Mouse (Mus musculus) large intestine, adult 2 months (tissue): ENCODE results near the gene Gipc2. TPM values are rescaled to one million over a fixed set of nuclear protein-coding genes. Genes with fewer than 3 reads are reported as not detected.
"Not testable (repeated sequence)": the region's sequence is repeated elsewhere in the genome, so short reads cannot be mapped to it uniquely, and the experiment has no call there.

ENCODE experiments used
- DNase-seq: peaks from one replicate; pipeline ENCODE4 v3.0.0-alpha.2; 2012; ENCODE audit warnings: low read depth, low spot score
- WGBS: fragments of 180-500 bp; shearing (Covaris S2); methylation state at CpG from one replicate; pipeline ENCODE4 v1.1.7; 2018; 5-methylcytosine and 5-hydroxymethylcytosine counted together
- polyA plus RNA-seq: library from polyadenylated mRNA; depleted of rRNA; stranded (reverse); fragments of >200 nt; gene quantifications from 2 replicates; pipeline ENCODE4 v1.2.3, GENCODE M21; 2012

Gene Gipc2
- polyA plus RNA-seq, 1 experiment = 158 TPM

DNA sequence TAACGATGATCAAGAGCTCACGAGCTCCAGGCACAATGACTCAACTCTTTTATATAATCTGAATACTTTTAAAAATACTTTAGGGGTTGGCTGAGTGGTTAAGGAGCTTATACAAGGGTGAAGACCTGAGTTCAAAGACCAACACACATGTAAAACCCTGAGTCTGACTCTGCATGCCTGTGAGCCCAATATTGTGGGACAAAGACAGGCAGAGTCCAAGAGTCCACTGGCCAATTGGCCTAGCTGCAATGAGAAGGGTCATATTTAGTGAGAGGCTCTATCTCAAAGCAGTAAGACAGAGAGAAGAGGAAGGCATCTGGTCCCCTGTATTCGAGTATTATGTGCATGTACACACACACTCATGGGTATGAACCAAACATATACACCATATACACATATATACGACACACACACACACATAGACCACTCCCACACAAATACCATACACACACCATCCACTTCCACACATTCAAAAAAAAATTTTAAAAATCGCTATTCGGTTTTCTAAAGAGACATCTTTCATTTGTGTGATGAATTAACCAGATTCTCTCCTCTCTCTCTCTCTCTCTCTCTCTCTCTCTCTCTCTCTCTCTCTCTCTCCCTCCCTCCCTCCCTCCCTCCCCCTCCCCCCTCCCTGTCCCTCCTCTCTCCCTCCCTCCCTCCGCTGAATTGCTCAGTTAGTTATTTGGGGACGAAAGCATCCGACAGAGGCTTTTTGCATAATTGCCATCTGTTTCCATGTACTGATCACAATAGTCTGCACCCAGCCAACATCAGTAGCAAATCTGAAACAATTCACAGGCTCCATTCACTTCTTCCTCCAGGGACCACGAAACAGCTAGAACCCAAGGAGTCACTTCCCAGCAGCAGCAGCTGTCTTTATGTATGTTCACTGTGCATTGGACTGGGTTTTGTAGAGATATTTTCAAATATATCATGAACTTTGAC lies 7.4 kb downstream of the Gipc2 start:
- DNase-seq = no peak
- WGBS = 63% methylated on average over 10 of the region's 10 CpGs

DNA sequence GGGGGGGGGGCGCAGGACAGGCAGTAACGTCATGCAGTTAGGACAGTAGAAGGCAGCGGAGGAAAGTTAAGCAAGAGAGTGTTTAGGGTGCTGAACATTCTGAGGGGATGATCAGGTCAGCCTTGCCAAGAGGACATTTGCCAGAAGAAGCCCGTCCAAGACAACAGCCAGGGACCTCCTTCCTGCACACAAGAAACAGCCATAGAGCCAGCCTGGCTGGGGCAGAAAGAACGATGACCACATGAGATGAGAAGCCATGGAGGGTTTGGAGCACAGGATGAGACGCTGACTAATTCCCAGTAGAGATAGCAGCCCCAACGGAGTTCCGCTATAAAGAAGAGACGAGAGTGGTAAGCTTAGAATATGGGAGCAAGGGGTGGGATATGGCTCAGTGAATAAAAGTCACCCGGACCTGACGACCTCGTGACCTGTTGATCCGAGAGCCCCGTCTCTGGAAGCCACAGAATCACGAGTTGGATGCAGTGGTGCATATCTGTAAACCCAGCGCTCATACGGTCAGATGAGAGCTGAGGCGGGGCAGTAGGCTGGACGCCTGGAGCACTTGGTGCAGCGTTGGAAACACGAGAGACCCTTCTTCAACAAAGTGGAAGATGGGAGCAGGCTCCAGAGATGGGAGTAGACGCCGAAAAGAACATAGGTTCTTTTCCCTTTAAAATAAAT lies 9.1 kb downstream of the Gipc2 start:
- 77% methylated on average over 23 of the region's 23 CpGs for WGBS
- no peak for DNase-seq

DNA sequence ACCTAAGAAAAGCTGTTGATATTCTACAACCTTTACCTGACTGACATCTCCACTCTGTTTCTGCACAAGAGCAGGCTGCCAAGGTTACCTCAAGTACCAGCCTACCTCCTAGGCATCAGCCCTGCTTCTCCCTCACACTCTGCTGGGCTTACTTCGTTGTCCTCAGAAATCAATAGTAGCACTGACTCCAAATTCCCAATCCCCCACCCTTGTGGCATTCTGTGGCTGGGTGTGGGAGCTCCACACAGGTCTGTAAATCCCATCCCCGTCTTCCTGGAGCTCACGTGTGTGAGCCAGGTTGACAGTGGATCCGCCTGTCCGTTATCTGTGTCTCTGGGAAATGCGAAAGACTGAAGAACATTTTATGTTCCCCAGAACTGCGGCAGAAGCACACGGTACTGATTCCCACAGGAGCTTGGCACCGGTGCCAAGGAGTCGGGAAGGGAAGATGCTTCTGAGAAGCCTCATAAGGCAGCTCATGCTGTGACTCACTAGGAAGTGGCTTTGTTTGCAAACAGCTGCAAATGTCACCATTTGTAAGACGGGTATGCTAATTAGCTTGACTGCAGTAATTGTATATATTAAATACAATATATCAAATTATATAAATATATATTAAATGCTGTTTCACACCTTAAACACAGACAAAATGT lies 10.6 kb downstream of the Gipc2 start:
- no peak for DNase-seq
- 31% methylated on average over 11 of the region's 11 CpGs for WGBS

DNA sequence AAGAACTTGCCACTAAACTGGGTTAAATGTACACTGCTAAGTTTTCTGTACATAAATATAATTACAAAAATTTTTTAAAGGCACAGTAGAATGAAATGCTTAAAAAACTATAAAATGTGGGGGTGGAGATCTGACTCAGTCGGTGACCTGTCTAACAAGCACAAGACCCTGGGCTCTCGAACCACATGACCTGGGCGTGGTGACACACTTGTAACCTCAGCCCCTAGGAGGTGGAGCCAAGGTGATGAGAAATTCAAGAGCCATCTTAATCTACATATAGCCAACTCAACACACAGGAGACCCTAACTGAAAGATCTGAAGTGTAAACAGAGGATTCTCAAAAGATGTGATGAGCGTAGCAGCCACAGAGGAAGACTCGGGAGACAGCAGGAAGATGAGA lies 11.9 kb downstream of the Gipc2 start:
- DNase-seq = no peak
- WGBS = 71% methylated on average over 5 of the region's 5 CpGs

DNA sequence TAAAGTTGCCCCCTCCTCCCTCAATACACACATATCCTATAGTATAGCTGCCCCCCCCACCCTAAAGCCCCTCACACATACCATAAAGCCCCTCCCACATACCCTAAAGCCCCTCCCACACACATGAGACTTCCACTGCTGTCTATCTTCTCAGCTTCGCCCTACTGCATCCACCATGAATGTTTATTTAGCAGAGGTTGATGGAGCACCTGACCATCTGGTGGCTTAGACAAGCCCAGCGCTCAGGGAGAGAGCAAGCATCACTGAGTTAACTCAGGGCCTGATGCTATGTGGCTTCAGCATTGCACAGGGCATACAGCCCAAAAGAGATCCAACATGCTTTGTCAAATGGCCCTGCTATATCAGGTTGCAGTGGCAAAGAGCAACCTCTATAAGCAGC lies 12.9 kb downstream of the Gipc2 start:
- no peak for DNase-seq
- 47% methylated on average over 2 of the region's 2 CpGs for WGBS

DNA sequence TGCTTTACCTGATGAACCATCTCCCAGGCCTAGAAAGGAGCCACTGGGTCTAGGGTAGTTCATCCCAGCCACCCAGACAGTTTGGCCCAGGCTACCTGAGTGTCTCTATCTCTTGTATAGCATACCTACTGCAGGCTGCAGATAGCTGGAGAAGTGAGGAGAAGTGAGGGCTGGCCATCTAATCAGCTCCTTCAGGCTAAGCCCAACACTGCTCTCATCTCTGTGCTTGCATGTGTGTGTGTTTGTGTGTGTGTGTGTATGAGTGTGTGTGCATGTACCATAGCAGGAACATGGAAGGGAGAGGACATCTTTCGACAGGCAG lies 13.6 kb downstream of the Gipc2 start:
- 86% methylated on average over 1 of the region's 1 CpGs for WGBS
- no peak for DNase-seq

DNA sequence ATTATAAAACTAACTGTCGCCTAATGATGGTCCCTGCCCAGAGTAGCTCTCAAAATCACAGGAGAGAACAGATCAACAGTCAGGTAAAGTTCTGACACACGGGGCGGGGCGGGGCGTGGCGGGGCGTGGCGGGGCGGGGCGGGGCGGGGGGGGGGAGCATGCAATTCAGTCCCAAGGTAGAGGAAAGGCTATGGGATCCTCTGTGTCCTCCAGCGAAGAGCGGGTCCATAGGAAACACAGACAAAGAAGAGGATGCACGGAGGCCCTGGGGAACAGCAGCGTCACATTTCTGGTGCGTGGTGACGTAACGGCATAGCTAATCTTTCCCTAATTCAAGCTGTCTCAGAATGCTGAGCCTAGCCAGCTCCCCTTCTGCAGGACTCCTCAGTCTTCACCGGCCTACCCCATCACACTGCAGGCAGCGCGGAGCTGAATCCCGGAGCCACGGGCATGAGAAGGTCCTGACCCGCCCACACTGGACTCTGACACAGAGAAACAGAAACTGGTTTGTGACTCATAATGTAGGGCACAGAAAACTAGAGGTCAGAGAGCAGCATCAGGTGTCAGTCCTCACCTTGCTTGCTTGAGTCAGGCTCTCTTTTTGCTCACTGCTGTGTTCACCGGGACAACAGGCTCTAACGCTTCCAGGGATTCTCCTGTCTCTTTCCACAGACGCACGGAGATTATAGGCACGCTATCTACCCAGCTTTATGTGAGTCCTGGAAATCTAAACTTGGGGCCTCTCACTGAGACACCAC lies 14.1 kb downstream of the Gipc2 start:
- no peak for DNase-seq
- WGBS = 33% methylated on average over 29 of the region's 29 CpGs

DNA sequence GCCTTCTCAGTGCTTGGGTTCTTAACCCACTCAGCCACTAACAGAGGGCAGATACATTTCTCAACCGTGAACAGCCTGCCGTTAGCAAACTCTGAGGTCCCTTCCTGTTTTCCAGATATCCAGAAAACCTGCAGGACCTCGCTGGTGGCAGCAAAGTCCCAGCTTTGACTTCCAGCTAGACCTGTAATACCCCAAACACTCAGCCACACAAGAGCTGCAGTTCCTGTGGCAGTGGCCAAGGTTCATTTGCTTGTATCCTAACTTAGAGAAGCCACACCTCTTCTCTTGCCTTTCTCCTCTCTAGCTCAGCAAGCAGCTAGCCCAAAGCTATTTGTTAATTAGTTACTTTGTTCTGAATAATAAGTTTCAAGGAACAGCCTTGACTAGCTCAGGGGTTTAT lies 16.2 kb downstream of the Gipc2 start:
- DNase-seq = no peak
- 12% methylated on average over 3 of the region's 3 CpGs for WGBS

DNA sequence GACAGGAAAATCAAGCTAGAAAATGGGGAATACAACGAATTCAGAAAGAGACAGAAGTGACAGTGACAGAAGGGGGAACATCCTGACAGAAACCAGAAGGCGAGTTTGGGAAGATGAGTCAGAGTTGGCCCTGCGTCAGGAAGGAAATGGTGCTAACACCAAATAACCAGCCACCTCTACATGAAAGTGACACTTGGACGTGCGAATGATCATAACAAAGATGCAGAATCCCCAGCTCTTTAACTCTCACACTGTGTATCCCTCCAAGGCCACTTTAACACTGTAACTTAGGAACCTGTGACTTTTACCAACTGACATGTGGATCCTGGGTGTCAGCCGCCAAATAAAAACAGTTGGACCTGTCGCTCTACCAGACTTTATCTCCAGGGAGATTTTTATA lies 16.6 kb downstream of the Gipc2 start:
- no peak for DNase-seq
- 18% methylated on average over 7 of the region's 7 CpGs for WGBS

DNA sequence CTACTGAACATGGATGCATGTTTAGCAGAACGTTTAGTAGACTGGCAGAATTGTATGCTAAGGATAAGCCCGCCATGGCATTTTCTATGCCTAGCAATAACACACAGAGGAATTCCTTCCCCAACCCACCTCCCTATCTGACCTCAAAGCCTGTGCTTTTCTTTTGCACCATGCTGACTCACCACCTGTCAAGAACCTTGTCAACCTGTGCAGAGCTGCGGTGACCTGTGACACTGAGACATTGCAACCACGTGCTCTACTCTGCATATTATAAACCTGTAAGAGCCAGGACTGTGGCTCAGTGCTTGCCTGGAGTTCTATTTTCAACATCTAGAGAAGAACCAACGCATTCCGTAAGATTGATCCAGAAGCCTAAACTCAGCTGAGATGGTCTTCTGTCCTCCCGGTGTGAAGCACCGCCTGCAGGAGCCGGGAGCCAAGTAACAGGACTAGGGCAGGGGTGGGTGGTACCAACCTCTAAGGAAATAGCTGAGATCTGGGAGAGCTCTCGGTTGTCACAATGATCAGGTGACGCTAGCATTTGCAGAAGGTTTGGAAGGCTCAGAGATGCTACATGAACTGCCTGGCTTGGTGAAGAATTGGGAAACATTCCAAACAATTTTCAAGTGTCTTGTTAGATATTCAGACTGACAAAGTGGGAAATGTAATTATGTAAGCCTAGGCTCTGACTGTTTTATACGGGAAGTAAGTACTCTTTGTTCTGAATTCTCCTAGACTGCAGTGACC lies 18.8 kb downstream of the Gipc2 start:
- no peak for DNase-seq
- WGBS = 76% methylated on average over 12 of the region's 12 CpGs

DNA sequence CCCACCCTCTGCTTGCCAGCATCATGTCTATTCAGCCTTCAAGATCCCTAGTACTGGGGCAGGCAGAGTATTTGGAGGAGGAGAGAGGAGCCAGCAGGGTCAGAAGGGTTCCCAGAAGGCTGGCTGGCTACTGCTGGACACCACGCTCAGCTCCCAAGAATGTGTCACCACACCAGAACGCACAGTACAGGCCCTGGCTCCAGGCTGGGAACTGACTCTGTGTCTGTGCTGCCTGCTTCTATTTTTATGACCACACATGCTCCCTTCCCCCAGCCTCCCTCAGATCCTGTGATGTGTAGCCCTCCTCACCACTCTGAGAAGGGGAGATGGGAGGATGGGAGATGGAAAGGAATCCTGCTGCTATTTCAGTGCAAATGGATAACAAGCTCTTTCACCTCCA lies 20.8 kb downstream of the Gipc2 start:
- WGBS = 66% methylated on average over 2 of the region's 2 CpGs
- DNase-seq = no peak

DNA sequence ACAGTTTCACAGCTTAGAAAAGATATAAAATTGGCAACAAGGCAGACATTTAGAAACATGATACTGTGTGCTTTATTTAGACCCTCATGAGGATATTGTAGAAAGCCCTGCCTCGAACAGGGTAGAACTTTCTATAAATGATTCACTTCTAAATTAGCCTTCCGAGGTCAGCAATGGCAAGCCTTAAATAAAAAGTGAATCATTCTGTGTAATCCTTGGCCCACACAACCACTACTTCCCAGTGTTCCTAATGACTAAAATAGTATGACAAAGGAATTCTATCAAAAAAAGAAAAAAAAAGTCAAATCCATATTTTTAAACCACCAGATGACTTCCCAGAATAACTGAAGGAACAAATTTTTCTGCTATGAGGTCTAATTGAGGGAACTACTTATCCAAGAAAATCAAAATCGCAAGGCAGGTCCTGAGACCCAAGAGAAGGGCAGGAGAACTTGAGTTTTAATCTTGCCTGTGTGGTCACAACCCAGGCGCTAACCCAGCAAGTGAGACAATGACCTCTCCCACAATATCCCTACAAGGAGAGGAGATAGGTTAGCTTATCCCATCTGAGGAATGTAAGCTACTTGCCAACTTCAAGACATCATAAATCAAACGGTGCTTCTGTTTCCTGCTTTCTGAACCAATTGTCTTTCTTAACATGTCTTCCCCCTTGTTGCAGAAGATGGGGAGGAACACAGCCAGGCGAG lies 22.9 kb downstream of the Gipc2 start:
- no peak for DNase-seq
- 20% methylated on average over 6 of the region's 6 CpGs for WGBS

DNA sequence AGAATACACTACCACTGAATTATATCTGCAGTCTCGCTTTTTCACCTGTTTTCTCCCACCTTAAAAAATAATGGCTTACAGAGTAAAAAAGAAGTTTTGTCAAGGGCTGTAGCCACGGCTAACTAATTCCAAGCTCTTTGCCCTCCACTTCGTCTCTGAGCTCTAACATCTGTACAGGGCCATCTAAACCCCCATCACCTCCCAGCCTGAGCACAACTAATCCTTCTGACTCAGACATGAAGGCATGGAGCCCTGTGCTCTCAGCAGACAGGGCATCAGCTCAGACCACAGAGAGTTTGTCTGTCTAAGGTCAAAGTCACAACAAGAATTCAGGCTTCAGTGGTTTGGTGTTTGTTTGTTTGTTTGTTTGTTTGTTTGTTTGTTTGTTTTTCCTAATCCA lies 23.9 kb downstream of the Gipc2 start:
- 81% methylated on average over 3 of the region's 3 CpGs for WGBS
- no peak for DNase-seq

DNA sequence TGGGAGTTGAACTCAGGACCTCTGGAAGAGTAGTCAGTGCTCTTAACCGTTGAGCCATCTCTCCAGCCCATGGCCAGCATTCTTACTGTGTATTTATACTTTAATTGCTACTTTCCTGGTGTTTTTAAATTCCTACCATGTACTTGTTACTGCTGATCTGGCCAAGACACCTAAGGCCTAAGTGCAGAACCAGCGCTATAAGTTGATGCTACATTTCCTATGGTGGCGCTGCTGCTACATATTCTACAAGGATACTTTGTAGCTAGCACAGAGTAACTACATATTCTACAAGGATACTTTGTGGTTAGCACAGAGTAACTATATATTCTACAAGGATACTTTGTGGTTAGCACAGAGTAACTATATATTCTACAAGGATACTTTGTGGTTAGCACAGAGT lies 26.7 kb downstream of the Gipc2 start:
- not testable (repeated sequence) for DNase-seq
- 87% methylated on average over 3 of the region's 3 CpGs for WGBS

DNA sequence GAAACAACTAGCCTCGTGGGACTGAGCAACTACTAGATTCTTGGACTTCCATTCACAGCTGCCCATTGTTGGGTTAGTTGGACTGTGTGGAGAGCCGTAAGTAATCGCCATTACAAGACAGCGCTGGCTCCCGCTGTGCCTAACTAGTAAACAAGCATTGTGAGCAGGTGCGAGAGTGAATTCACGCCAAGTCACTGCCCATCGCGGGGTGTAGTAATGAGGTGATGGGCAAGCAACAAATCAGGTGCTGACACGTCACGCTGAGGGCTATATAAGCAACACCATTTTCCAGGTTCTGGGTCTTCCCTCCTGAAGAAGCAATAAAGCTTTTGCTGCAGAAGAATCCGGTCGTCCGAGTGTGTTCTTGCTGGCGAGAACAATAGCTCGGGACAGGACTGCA lies 29.9 kb downstream of the Gipc2 start:
- WGBS = 92% methylated on average over 16 of the region's 16 CpGs
- not testable (repeated sequence) for DNase-seq

DNA sequence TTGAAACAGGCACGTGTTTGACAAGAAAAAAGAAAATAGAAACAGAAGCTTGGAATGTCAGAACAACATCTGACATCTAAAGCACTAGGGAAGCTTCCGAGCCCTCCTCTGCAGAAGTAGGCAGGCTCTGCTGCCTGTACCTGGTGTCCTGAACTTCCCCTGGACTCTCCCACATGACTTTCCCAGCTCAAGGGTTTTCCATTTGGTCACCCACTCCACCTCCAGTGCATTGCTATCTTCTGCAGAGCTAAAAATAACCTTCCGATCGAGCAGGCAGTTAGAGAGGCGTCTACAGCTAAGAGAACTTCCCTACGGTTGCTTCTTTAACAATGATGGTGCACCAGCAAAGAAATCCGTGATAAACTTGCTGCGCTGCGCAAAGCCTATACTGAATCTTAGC lies 32.4 kb downstream of the Gipc2 start:
- no peak for DNase-seq
- WGBS = 70% methylated on average over 9 of the region's 9 CpGs

DNA sequence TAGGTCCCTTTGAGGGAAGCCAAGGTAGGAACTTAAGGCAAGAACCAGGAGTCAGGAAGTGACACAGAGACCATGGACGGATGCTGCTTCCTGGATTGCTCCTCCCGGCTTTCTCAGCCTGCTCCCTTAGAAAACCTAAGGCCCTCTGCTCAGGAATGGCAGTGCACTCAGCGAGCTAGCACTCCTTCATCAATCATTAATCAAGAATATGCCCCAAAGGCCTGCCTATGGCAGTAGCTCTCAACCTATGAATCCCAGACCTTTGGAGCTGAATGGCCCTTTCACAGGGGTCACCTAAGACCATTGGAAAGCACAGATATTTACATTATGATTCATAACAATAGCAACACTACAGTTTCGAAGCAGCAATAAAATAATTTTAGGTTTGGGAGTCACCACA lies 35.1 kb downstream of the Gipc2 start:
- 32% methylated on average over 4 of the region's 4 CpGs for WGBS
- no peak for DNase-seq

DNA sequence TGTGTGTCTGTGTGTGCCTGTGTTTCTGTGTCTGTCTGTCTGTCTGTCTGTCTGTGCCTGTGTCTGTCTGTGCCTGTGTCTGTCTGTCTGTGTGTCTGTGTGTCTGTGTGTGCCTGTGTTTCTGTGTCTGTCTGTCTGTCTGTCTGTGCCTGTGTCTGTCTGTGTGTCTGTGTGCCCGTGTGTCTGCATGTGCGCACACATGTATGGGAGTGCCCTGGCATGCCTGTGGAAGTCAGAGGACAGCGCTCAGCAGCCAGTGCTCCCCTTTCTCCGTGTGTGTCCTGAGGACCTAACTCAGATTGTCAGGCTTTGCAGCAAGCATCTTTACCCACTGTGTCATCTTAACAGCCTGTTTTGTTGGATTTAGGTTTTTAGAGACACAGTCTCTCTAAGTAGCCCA lies 36.6 kb downstream of the Gipc2 start:
- WGBS = 90% methylated on average over 4 of the region's 4 CpGs
- DNase-seq = not testable (repeated sequence)

DNA sequence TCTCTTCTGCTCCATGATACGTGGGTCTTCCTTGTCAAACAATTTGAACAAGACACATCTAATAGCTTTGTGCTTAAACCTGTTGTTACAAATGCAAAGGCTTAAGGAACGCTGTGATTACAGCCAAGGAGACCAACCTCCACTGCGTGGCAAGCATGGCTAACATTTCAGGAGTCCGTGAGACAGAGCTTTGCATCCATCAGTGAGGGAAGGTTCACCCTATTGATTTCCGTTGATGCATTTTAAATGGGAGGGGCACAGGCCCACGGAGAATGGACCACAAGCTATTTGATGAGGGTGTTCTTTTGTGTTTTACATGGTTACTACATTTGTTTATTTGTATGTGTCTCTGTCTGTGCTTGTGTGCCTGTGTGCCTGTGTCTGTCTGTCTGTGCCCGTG lies 37.4 kb downstream of the Gipc2 start:
- WGBS = 88% methylated on average over 7 of the region's 7 CpGs
- no peak for DNase-seq
